Mouse (Mus musculus) myocyte (in vitro differentiated cells): ENCODE measurements around the gene Acss2.

Source experiments
- CEBPB ChIP-seq: IDR thresholded peaks from 2 replicates; pipeline ENCODE4 v1.6.1; 2011; ENCODE audit warnings: mild to moderate bottlenecking, moderate library complexity; ENCODE audit not compliant: poor library complexity, insufficient read depth, severe bottlenecking
- MAX ChIP-seq: IDR thresholded peaks from one replicate; pipeline ENCODE4 v1.6.1; 2011; ENCODE audit warnings: low read depth, mild to moderate bottlenecking, control low read depth
- MYOD1 ChIP-seq, 3 experiments: IDR thresholded peaks; one replicate each; pipeline ENCODE4 v1.6.1; 2011; ENCODE audit warnings: control low read depth in 2 of 3, low read depth in 2 of 3, mild to moderate bottlenecking in 2 of 3, moderate library complexity in 1 of 3; ENCODE audit not compliant: insufficient read length in 2 of 3, control insufficient read depth in 1 of 3
- MYOG ChIP-seq, 3 experiments: IDR thresholded peaks; one replicate each; pipeline ENCODE4 v1.6.1; 2011; ENCODE audit warnings: control low read depth in 2 of 3, low read depth in 2 of 3, mild to moderate bottlenecking in 2 of 3; ENCODE audit not compliant: insufficient read length in 2 of 3, control insufficient read depth in 1 of 3, insufficient read depth in 1 of 3
- POLR2A ChIP-seq: IDR thresholded peaks from one replicate; pipeline ENCODE4 v1.6.1; 2011; ENCODE audit warnings: low read depth, mild to moderate bottlenecking, control low read depth, moderate library complexity; ENCODE audit not compliant: insufficient read length
- POLR2AphosphoS2 ChIP-seq: IDR thresholded peaks from one replicate; pipeline ENCODE4 v1.6.1; 2011; ENCODE audit warnings: low read depth, control low read depth; ENCODE audit not compliant: insufficient read length
- REST ChIP-seq: IDR thresholded peaks from one replicate; pipeline ENCODE4 v1.6.1; 2011; ENCODE audit warnings: mild to moderate bottlenecking, control low read depth, moderate library complexity; ENCODE audit not compliant: insufficient read depth, insufficient read length
- TCF12 ChIP-seq: IDR thresholded peaks from one replicate; pipeline ENCODE4 v1.6.1; 2011; ENCODE audit warnings: mild to moderate bottlenecking, control low read depth; ENCODE audit not compliant: poor library complexity, insufficient read depth, severe bottlenecking
- TCF3 ChIP-seq: IDR thresholded peaks from one replicate; pipeline ENCODE4 v1.6.1; 2011; ENCODE audit warnings: low read depth, control low read depth; ENCODE audit not compliant: insufficient read length
- USF1 ChIP-seq: IDR thresholded peaks from one replicate; pipeline ENCODE4 v1.6.1; 2011; ENCODE audit warnings: low read depth, mild to moderate bottlenecking, control low read depth, moderate library complexity

DNA sequence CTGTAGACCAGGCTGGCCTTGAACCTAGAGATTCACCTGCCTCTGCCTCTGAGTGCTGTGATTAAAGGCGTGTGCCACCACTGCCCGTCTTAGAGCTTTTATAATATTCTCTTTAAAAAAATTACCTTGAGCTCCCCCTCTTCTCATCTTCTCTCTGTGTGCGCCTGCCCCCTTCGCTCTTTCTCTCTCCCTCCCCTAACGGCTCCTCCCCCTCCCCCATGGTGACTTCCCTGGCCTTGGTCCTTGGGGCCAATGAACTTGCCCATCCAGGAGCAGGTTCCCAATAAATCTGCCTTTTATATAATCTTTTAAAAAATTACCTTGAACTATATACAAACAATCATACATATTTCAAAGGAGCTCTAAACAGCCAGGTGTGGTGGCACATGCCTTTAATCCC is 65.2 kb downstream of the Acss2 start:
- TF ChIP-seq TCF12 = no peak
- no peak for TF ChIP-seq POLR2A
- TF ChIP-seq REST = no peak
- TF ChIP-seq MAX = no peak
- no peak for TF ChIP-seq TCF3
- TF ChIP-seq CEBPB = no peak
- TF ChIP-seq POLR2AphosphoS2 = no peak
- no peak for TF ChIP-seq MYOD1 (IDR thresholded peaks at IDR 0.05; ENCODE audit: control insufficient read depth in 1 of 3, insufficient read length in 2 of 3, low read depth in 2 of 3)
- no peak for TF ChIP-seq MYOG (IDR thresholded peaks at IDR 0.05; ENCODE audit: control insufficient read depth in 1 of 3, insufficient read depth in 1 of 3, insufficient read length in 2 of 3, low read depth in 2 of 3)
- TF ChIP-seq USF1 = no peak
